Mouse (Mus musculus) MEL (cell line): Measurements from ENCODE around the gene Rsrc1. TPM values are rescaled to one million over a fixed set of nuclear protein-coding genes. Genes with fewer than 3 reads are reported as not detected.
A peak's percentile ranks its signal among the peaks of the same experiment; 100 is the strongest.

Experiments
- DNase-seq: peaks from one replicate; pipeline ENCODE4 v3.0.0; 2011; ENCODE audit warnings: low read depth, low spot score
- H3K27ac ChIP-seq: 2 replicates; pipeline ENCODE4 v1.5.1; 2012; ENCODE audit warnings: low read depth, mild to moderate bottlenecking, control low read depth, low read length, moderate library complexity; ENCODE audit not compliant: control insufficient read depth
- H3K27me3 ChIP-seq, 2 experiments: fragments of 150-350 bp in 1 of 2; sonication (generic) in 1 of 2; 2 replicates each; pipeline ENCODE4 v1.6.1; 2012; ENCODE audit warnings: low read length in 2 of 2, mild to moderate bottlenecking in 2 of 2, improper control_type of control experiment in 1 of 2, moderate library complexity in 1 of 2; ENCODE audit not compliant: insufficient read depth in 2 of 2, control insufficient read depth in 1 of 2
- H3K36me3 ChIP-seq, 2 experiments: 2 replicates each; pipeline ENCODE4 v1.6.1; 2012 to 2014; ENCODE audit warnings: low read length in 2 of 2, improper control_type of control experiment in 1 of 2, inconsistent platforms in 1 of 2, mild to moderate bottlenecking in 1 of 2; ENCODE audit not compliant: insufficient read depth in 2 of 2, control insufficient read depth in 1 of 2
- H3K4me1 ChIP-seq, 2 experiments: fragments of 150-350 bp in 1 of 2; sonication (generic) in 1 of 2; 2 replicates each; pipeline ENCODE4 v1.6.1; 2012; ENCODE audit warnings: low read length in 2 of 2, improper control_type of control experiment in 1 of 2, mild to moderate bottlenecking in 1 of 2; ENCODE audit not compliant: insufficient read depth in 2 of 2, control insufficient read depth in 1 of 2
- H3K4me3 ChIP-seq, 2 experiments: fragments of 150-350 bp in 1 of 2; sonication (generic) in 1 of 2; 2 replicates each; pipeline ENCODE4 v1.5.1; 2012; ENCODE audit warnings: low read depth in 2 of 2, low read length in 2 of 2, mild to moderate bottlenecking in 2 of 2, moderate library complexity in 2 of 2, control low read depth in 1 of 2, improper control_type of control experiment in 1 of 2; ENCODE audit not compliant: control insufficient read depth in 1 of 2, insufficient read depth in 1 of 2
- H3K79me2 ChIP-seq: 2 replicates; pipeline ENCODE4 v1.6.1; 2012; ENCODE audit warnings: mild to moderate bottlenecking, low read length, moderate library complexity; ENCODE audit not compliant: control insufficient read depth, poor library complexity, insufficient read depth
- H3K9ac ChIP-seq: 2 replicates; pipeline ENCODE4 v1.6.1; 2012; ENCODE audit warnings: low read depth, mild to moderate bottlenecking, control low read depth, low read length, moderate library complexity; ENCODE audit not compliant: control insufficient read depth, poor library complexity, severe bottlenecking
- H3K9me3 ChIP-seq: fragments of 150-350 bp; sonication (generic); replicated peaks from 2 replicates; pipeline ENCODE4 v1.6.1; 2012; ENCODE audit warnings: mild to moderate bottlenecking, low read length, improper control_type of control experiment, moderate library complexity; ENCODE audit not compliant: insufficient read depth
- CHD2 ChIP-seq: IDR thresholded peaks from 2 replicates; pipeline ENCODE4 v1.6.1; 2011; ENCODE audit warnings: low read length, improper control_type of control experiment
- ELF1 ChIP-seq: IDR thresholded peaks from 2 replicates; pipeline ENCODE4 v1.6.1; 2014; ENCODE audit warnings: low read depth, mild to moderate bottlenecking, inconsistent platforms, low read length, improper control_type of control experiment, moderate library complexity
- EP300 ChIP-seq, 2 experiments: IDR thresholded peaks; 2 replicates each; pipeline ENCODE4 v1.6.1; 2011; ENCODE audit warnings: improper control_type of control experiment in 2 of 2, low read length in 2 of 2, low read depth in 1 of 2, mild to moderate bottlenecking in 1 of 2
- ETS1 ChIP-seq: IDR thresholded peaks from 2 replicates; pipeline ENCODE4 v1.6.1; 2012; ENCODE audit warnings: low read depth, mild to moderate bottlenecking, inconsistent platforms, low read length, improper control_type of control experiment, moderate library complexity
- HCFC1 ChIP-seq: IDR thresholded peaks from 2 replicates; pipeline ENCODE4 v1.6.1; 2012; ENCODE audit warnings: low read depth, mild to moderate bottlenecking, inconsistent platforms, low read length, improper control_type of control experiment, moderate library complexity
- MAFK ChIP-seq: IDR thresholded peaks from 2 replicates; pipeline ENCODE4 v1.6.1; 2011; ENCODE audit warnings: low read depth, mild to moderate bottlenecking, low read length, improper control_type of control experiment, borderline replicate concordance
- MAZ ChIP-seq: IDR thresholded peaks from 2 replicates; pipeline ENCODE4 v1.6.1; 2012; ENCODE audit warnings: low read depth, mild to moderate bottlenecking, inconsistent platforms, low read length, improper control_type of control experiment
- MXI1 ChIP-seq: IDR thresholded peaks from 2 replicates; pipeline ENCODE4 v1.6.1; 2011; ENCODE audit warnings: mild to moderate bottlenecking, low read depth, low read length, improper control_type of control experiment
- MYB ChIP-seq: IDR thresholded peaks from 2 replicates; pipeline ENCODE4 v1.6.1; 2011; ENCODE audit warnings: mild to moderate bottlenecking, low read depth, low read length, improper control_type of control experiment
- NELFE ChIP-seq: IDR thresholded peaks from 2 replicates; pipeline ENCODE4 v1.6.1; 2011; ENCODE audit warnings: low read depth, low read length, improper control_type of control experiment
- NRF1 ChIP-seq: IDR thresholded peaks from 2 replicates; pipeline ENCODE4 v1.6.1; 2014; ENCODE audit warnings: low read depth, mild to moderate bottlenecking, inconsistent platforms, low read length, improper control_type of control experiment, moderate library complexity; ENCODE audit not compliant: poor library complexity, insufficient read depth, severe bottlenecking
- POLR2A ChIP-seq, 2 experiments: IDR thresholded peaks; 2 replicates each; pipeline ENCODE4 v1.6.1; 2011 to 2012; ENCODE audit warnings: low read length in 2 of 2, mild to moderate bottlenecking in 2 of 2, control low read depth in 1 of 2, improper control_type of control experiment in 1 of 2, low read depth in 1 of 2, moderate library complexity in 1 of 2; ENCODE audit not compliant: control insufficient read depth in 1 of 2, insufficient read depth in 1 of 2, poor library complexity in 1 of 2
- POLR2AphosphoS5 ChIP-seq: IDR thresholded peaks from 2 replicates; pipeline ENCODE4 v1.6.1; 2012; ENCODE audit warnings: low read depth, borderline replicate concordance, mild to moderate bottlenecking, inconsistent platforms, low read length, moderate library complexity, mixed read lengths
- RAD21 ChIP-seq: IDR thresholded peaks from 2 replicates; pipeline ENCODE4 v1.6.1; 2011; ENCODE audit warnings: mild to moderate bottlenecking, low read depth, low read length, improper control_type of control experiment
- TAL1 ChIP-seq: IDR thresholded peaks from 2 replicates; pipeline ENCODE4 v1.6.1; 2012; ENCODE audit warnings: mild to moderate bottlenecking, inconsistent platforms, low read length, moderate library complexity, mixed read lengths
- TBP ChIP-seq: IDR thresholded peaks from 2 replicates; pipeline ENCODE4 v1.8.0; 2011; ENCODE audit warnings: low read depth, low read length, improper control_type of control experiment
- UBTF ChIP-seq: IDR thresholded peaks from 2 replicates; pipeline ENCODE4 v1.6.1; 2012; ENCODE audit warnings: low read depth, mild to moderate bottlenecking, inconsistent platforms, low read length, improper control_type of control experiment, moderate library complexity, borderline replicate concordance; ENCODE audit not compliant: insufficient read depth
- USF1 ChIP-seq: IDR thresholded peaks from 2 replicates; pipeline ENCODE4 v1.6.1; 2014; ENCODE audit warnings: low read depth, mild to moderate bottlenecking, inconsistent platforms, low read length, improper control_type of control experiment, moderate library complexity
- ZKSCAN1 ChIP-seq: IDR thresholded peaks from 2 replicates; pipeline ENCODE4 v1.6.1; 2012; ENCODE audit warnings: low read depth, mild to moderate bottlenecking, inconsistent platforms, low read length, improper control_type of control experiment, moderate library complexity
- polyA plus RNA-seq, 2 experiments: library from polyadenylated mRNA; stranded (reverse) in 1 of 2; unstranded in 1 of 2; fragments of >175 nt in 1 of 2; fragments of >200 nt in 1 of 2; gene quantifications; 2 replicates each; pipeline versions ENCODE4 v1.2.1 to v1.2.4; 2012; ENCODE audit warnings: low replicate concordance in 2 of 2, low read depth in 1 of 2; ENCODE audit not compliant: insufficient read length in 2 of 2, insufficient read depth in 1 of 2, missing spikeins in 1 of 2
- total RNA-seq: library from RNA; depleted of rRNA; stranded (reverse); fragments of 300-350 nt; gene quantifications from 2 replicates; pipeline ENCODE4 v1.2.3, GENCODE M21; 2012

The Rsrc1 gene
- total and polyA plus RNA-seq, 3 experiments = 22.8 to 100 (median 42.7) TPM

- TF ChIP-seq POLR2A (IDR thresholded peaks at IDR 0.05; ENCODE audit: control insufficient read depth in 1 of 2, insufficient read depth in 1 of 2, low read depth in 1 of 2, low read length in 2 of 2, poor library complexity in 1 of 2) = no peak
- no peak for TF ChIP-seq MAFK
- TF ChIP-seq MXI1 = no peak
- no peak for TF ChIP-seq RAD21
- TF ChIP-seq, all 39 proteins: peak for 0
- no peak overlapping the region for H3K9ac ChIP-seq
- H3K4me3 ChIP-seq = no peak overlapping the region
- H3K27me3 ChIP-seq = no peaks in the 10 kb centered on the region
- no peak overlapping the region for H3K27ac ChIP-seq
- no peaks in the 10 kb centered on the region for H3K4me1 ChIP-seq
- no peak for DNase-seq
- H3K36me3 ChIP-seq = peaks cover 0 to 3% of the 10 kb centered on the region in 2 experiments; a peak in 1 of 4 replicates
- no peaks in the 10 kb centered on the region for H3K9me3 ChIP-seq
- no peaks in the 10 kb centered on the region for H3K79me2 ChIP-seq
Measured at GRCm38 (mm10) chr3:67135749-67136375, 154.7 kb downstream of the Rsrc1 start.

GRCm38 (mm10) chr3:67144952-67145351 is 163.8 kb downstream of the Rsrc1 start:
- H3K4me1 ChIP-seq = peaks cover 0 to 2% of the 10 kb centered on the region in 2 experiments; a peak in 2 of 4 replicates
- H3K27ac ChIP-seq = no peak overlapping the region
- no peak overlapping the region for H3K4me3 ChIP-seq
- H3K27me3 ChIP-seq = no peaks in the 10 kb centered on the region
- H3K36me3 ChIP-seq = no peaks in the 10 kb centered on the region
- no peaks in the 10 kb centered on the region for H3K79me2 ChIP-seq
- no peak overlapping the region for H3K9ac ChIP-seq
- no peaks in the 10 kb centered on the region for H3K9me3 ChIP-seq
- TF ChIP-seq UBTF (no peak), USF1 (no peak), MXI1 (no peak), ETS1 (no peak), ELF1 (no peak), RAD21 (no peak), HCFC1 (no peak), TAL1 (no peak), POLR2AphosphoS5 (no peak), NRF1 (no peak), EP300 (IDR thresholded peaks at IDR 0.05; ENCODE audit: low read depth in 1 of 2, low read length in 2 of 2) (no peak), MYB (no peak), CHD2 (no peak), NELFE (no peak), TBP (no peak), MAZ (no peak), ZKSCAN1 (no peak)
- TF ChIP-seq, all 39 proteins: peak for 0
- peak; percentile 24 for DNase-seq
